Mouse (Mus musculus) cerebellum, adult 2 months (tissue): ENCODE data around the gene Bloc1s4. TPM values are rescaled to one million over a fixed set of nuclear protein-coding genes. Genes with fewer than 3 reads are reported as not detected.

Experiments
- DNase-seq, 2 experiments: peaks; one replicate each; pipeline ENCODE4 v3.0.0; 2021
- H3K27ac ChIP-seq: fragments of 200-500 bp; 2 replicates; pipeline ENCODE4 v1.5.1; 2012; ENCODE audit warnings: low read length, control low read depth, inconsistent platforms; ENCODE audit not compliant: insufficient read depth
- H3K27me3 ChIP-seq: fragments of 200-500 bp; 2 replicates; pipeline ENCODE4 v1.6.1; 2012; ENCODE audit warnings: inconsistent platforms, mild to moderate bottlenecking, low read length, moderate library complexity; ENCODE audit not compliant: control insufficient read depth, insufficient read depth
- H3K4me1 ChIP-seq: fragments of 200-500 bp; 2 replicates; pipeline ENCODE4 v1.6.1; 2011; ENCODE audit warnings: low read length; ENCODE audit not compliant: control insufficient read depth, insufficient read depth
- H3K4me3 ChIP-seq: fragments of 200-500 bp; replicated peaks from 2 replicates; pipeline ENCODE3; 2011; ENCODE audit warnings: mild to moderate bottlenecking, low read depth, low read length, control low read depth; ENCODE audit not compliant: insufficient read depth
- CTCF ChIP-seq: fragments of 200-500 bp; IDR thresholded peaks from 2 replicates; pipeline ENCODE4 v1.5.1; 2011; ENCODE audit warnings: low read depth, mild to moderate bottlenecking, control low read depth, low read length, moderate library complexity, borderline replicate concordance; ENCODE audit not compliant: insufficient read depth
- POLR2A ChIP-seq: fragments of 200-500 bp; IDR thresholded peaks from 2 replicates; pipeline ENCODE4 v1.6.1; 2011; ENCODE audit warnings: low read length, control low read depth, borderline replicate concordance; ENCODE audit not compliant: insufficient read depth
- WGBS: fragments of 180-500 bp; shearing (Covaris S2); methylation state at CpG from one replicate; pipeline ENCODE4 v1.1.7; 2018; 5-methylcytosine and 5-hydroxymethylcytosine counted together
- polyA plus RNA-seq: library from polyadenylated mRNA; depleted of rRNA; stranded (reverse); fragments of >200 nt; gene quantifications from 2 replicates; pipeline ENCODE4 v1.2.3, GENCODE M21; 2012

Gene Bloc1s4
- polyA plus RNA-seq, 1 experiment, result 27.7 TPM

DNA sequence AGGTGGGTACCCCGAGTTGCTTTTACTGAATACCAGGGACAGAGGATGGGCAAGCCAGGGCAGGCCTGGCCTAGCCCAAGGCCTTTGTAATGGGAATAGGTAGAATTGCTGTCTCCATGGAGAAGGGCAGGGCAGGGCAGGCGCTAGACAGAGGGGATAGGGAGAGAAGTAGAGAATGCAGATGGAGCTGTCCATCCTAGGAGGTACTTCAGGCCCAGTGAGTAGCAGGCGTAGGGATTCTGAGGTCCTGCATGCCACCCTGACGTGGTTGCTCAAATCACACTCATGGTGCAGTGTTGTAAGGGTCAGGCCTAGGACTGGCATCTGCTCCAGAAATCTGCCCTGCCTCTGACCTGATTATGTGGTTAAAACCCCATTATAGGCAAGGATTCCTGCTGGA lies 10.7 kb downstream of the Bloc1s4 start:
- Histone ChIP-seq H3K27ac (peak overlapping the region; percentile 83), H3K27me3 (no peaks in the 10 kb centered on the region), H3K4me1 (peaks cover 40% of the 10 kb centered on the region), H3K4me3 (no peak overlapping the region)
- WGBS, result 64% methylated on average over 4 of the region's 4 CpGs
- TF ChIP-seq CTCF (no peak), POLR2A (no peak)
- DNase-seq, result no peak

DNA sequence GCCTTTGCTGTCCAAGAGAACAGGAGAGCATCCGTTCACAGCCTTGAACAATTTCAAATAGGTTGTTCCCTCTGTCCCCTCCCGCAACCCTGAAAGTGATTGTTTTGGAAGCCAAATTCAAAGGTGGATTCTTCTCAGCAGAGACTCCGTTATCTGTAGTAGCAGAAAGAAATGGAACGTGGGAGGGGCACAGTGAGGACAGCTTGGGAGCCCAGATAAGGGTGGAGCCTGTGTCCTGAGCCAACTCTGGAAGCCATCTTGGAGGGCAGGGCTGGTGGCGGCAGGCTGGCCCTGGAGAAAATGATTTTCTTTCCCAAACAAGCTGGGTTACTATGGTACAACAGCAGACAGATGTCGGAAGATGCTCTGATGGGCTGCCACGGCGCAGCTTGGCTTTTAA lies 12.4 kb downstream of the Bloc1s4 start:
- TF ChIP-seq CTCF (no peak), POLR2A (no peak)
- Histone ChIP-seq H3K4me3 (no peak overlapping the region), H3K27me3 (no peaks in the 10 kb centered on the region), H3K4me1 (peaks cover 43% of the 10 kb centered on the region), H3K27ac (no peak overlapping the region)
- DNase-seq, result peak in 1 of 2 experiments; percentile 21
- WGBS, result 40% methylated on average over 8 of the region's 8 CpGs

DNA sequence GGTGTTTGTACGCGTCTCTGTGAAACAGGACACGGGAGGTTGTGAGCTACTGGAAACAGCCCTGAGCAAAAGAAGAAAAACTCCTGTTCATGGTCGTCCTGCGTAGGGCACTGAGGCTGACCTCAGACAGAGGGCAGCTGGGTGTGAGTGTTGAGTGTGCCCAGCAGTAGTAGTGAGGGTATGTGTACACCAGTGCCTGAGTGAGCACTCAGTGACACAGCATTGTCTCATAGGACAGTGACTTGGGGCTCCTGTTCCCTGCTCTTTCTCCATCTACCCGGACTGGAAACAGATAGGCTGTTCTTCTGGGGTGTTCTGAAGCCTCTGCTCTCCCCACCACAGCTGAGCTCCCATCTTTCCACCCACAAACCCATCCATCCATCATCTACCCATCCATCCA lies 13.3 kb downstream of the Bloc1s4 start:
- Histone ChIP-seq H3K27ac (no peak overlapping the region), H3K27me3 (no peaks in the 10 kb centered on the region), H3K4me1 (peaks cover 50% of the 10 kb centered on the region), H3K4me3 (no peak overlapping the region)
- no peak for DNase-seq
- no peak for TF ChIP-seq POLR2A
- no peak for TF ChIP-seq CTCF
- WGBS, result 91% methylated on average over 6 of the region's 6 CpGs

DNA sequence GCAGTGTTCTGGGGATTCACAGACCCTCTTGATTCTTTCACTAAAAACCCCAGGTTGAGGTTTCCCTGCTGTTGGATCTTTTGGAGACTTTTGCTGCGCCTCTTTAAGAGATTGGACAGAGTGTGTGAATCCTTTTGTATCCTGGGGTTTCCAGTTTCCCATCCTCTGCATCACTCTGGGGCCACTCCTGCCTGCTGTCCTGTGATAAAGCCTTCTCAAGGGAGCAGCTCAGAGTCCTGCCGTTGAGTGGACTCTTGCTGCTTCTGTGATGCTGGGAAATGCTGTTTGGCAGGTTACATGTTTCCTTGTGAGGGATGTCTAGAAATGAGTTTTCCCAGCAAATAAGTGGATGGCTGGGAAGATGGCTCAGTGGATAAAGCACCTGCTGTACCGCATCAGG lies 15.0 kb downstream of the Bloc1s4 start:
- no peak for DNase-seq
- TF ChIP-seq CTCF (no peak), POLR2A (no peak)
- H3K4me3 ChIP-seq, result no peak overlapping the region
- no peaks in the 10 kb centered on the region for H3K27me3 ChIP-seq
- no peak overlapping the region for H3K27ac ChIP-seq
- peaks cover 49% of the 10 kb centered on the region for H3K4me1 ChIP-seq
- WGBS, result 72% methylated on average over 3 of the region's 3 CpGs

DNA sequence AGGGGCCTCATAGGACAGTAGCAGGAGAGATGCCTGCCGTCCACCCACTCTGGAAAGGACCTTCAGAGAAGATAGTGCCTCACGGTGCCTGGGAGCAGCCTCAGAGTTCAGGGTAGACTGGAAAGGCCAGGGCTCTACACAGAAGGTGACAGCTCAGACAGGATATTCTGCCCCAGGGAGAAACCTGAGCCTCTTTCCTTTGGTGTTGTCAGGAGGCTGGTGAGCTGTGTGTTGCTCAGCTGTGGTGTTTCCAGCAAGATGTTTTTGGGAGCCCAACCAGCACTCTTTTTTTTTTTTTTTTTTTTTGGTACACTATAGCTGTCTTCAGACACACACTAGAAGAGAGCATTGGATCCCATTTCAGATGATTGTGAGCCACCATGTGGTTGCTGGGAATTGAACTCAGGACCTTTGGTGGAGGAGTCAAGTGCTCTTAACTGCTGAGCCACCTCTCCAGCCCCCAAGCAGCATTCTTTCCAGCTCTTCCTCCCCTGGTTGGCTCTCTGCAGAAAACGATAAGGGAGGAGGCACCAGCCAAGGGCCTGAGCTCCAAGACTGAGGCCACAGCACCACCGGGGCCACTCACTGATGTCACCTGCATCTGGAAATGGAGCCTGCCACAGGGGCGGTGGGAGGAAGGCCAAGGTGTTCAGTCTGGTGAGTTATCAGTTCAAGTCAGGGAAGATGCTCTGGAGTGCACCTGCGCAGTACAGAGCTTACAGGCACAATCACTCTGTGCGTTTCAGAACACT lies 16.4 kb downstream of the Bloc1s4 start:
- DNase-seq, result no peak
- WGBS, result 88% methylated on average over 7 of the region's 7 CpGs
- H3K4me1 ChIP-seq, result peaks cover 49% of the 10 kb centered on the region
- no peak overlapping the region for H3K4me3 ChIP-seq
- no peak overlapping the region for H3K27ac ChIP-seq
- H3K27me3 ChIP-seq, result no peaks in the 10 kb centered on the region
- TF ChIP-seq POLR2A, result no peak
- no peak for TF ChIP-seq CTCF

DNA sequence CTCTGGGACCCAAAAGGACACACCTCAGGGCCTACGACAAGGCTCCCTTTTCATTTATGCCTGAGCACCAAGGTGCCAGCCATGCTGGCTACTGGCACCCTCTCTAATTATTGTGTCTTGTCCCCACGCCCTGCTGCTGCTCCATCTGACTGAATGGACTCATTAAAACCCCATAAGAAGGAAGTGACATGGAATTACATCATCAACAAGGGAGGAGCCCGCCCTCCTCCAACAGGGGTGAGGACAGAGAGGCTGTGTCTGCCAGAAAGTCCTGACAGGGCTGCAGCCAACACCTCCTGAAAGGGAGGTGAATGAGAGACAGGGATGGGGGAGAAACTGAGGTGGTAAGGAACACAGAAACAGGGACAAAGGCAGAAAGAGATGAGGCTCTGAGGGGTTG lies 17.8 kb downstream of the Bloc1s4 start:
- WGBS, result 29% methylated on average over 3 of the region's 3 CpGs
- no peak for TF ChIP-seq POLR2A
- no peak for TF ChIP-seq CTCF
- H3K4me3 ChIP-seq, result no peak overlapping the region
- H3K4me1 ChIP-seq, result peaks cover 52% of the 10 kb centered on the region
- peak; percentile 39 to 55 for DNase-seq
- no peaks in the 10 kb centered on the region for H3K27me3 ChIP-seq
- no peak overlapping the region; the same call in 1 of the 2 replicates for H3K27ac ChIP-seq

DNA sequence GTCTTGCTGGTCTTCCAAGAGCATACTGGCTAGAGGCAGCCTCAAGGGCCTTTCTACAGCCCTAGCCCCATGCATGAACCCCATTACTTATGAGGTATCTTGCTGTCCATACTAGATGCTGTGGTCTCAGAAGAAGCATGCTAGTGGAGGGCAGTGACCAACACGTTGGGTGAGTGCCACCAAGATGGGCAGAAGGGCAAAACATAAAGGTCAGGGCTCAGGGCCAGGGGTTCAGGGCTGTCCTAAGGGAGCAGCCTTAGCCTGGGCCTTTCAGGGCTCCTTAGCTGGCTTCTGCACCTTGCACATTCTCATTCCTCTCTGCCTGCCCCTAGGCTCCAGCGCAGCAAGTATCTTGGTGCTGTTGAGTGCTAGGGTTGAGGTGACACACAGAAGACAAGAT lies 18.5 kb downstream of the Bloc1s4 start:
- DNase-seq, result peak in 1 of 2 experiments; percentile 34
- no peak for TF ChIP-seq POLR2A
- TF ChIP-seq CTCF, result no peak
- Histone ChIP-seq H3K4me3 (no peak overlapping the region), H3K27ac (no peak overlapping the region), H3K27me3 (no peaks in the 10 kb centered on the region), H3K4me1 (peaks cover 51% of the 10 kb centered on the region)
- whole genome bisulfite sequencing, result 96% methylated on average over 2 of the region's 2 CpGs

DNA sequence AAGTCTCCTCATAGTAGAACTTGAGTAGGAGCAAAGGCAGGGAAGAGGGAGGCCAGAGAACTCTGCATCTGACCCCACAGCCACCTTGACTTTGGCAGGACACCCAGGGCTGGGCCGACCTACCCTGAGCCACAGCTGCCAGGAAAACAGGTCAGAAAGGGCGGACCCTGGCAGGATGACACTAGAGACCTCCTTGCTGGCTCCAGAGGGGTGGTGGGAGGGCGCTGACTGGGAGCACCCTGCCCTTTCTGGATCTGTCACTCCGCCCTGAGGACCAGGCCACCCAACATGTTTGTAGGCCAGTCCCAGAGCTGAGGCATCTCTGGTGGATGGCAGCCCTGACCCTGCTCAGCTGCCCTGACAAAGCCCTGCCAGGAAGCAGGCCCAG lies 19.4 kb downstream of the Bloc1s4 start:
- TF ChIP-seq POLR2A, result no peak
- no peak for TF ChIP-seq CTCF
- Histone ChIP-seq H3K27ac (peak overlapping the region; percentile 98), H3K4me1 (peaks cover 51% of the 10 kb centered on the region), H3K27me3 (no peaks in the 10 kb centered on the region), H3K4me3 (no peak overlapping the region)
- 66% methylated on average over 4 of the region's 4 CpGs for WGBS
- DNase-seq, result peak in 1 of 2 experiments; percentile 37
